Mouse (Mus musculus): ENCODE measurements around the gene Tssk4. TPM values are rescaled to one million over a fixed set of nuclear protein-coding genes. Genes with fewer than 3 reads are reported as not detected.
A peak's percentile ranks its signal among the peaks of the same experiment; 100 is the strongest.

Gene Tssk4
- polyA plus RNA-seq (2014; fragmentation: Nextera tagmentation; extraction: Ambion mirVana) = 0.89 and 1.1 TPM in 2 replicates

DNA sequence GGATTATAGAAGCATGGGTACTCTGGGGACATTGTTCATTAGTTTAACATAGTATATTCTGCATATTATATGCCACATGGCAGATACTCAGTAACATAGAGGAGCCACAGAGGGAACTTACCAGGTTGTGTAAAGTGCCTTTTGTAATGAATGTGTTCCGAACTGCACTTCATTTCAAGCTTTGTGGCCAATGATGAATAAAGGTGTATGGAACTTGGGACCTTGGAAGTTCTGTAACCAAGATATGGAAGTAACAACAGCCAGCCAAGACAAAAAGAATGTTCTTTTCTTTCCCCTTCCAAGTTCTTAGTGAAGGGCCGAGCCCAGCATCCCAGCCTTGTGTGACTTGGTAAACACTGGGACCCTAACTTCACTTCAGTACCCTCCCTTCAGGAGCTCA lies at the start of gene Tssk4:
Gene Tssk4, plus strand, starts transcription at position 301 of the 400 bp plus-strand sequence.
- no peak for ATAC-seq (ENCODE audit: insufficient read depth)
- Histone ChIP-seq H3K36me3 (ENCODE audit: insufficient read depth) (peaks cover 11% of the 10 kb centered on the region), H3K9me3 (ENCODE audit: low read depth, low read length) (no peaks in the 10 kb centered on the region), H3K4me2 (no peak within 1 kb of the TSS), H3K27me3 (ENCODE audit: insufficient read depth, low read length) (no peaks in the 10 kb centered on the region), H3K4me1 (ENCODE audit: insufficient read depth) (peaks cover 2% of the 10 kb centered on the region; the same call in 1 of the 2 replicates), H3K9ac (no peak within 1 kb of the TSS), H3K27ac (ENCODE audit: low read depth) (no peak within 1 kb of the TSS), H3K4me3 (ENCODE audit: low read depth, low read length) (no peak within 1 kb of the TSS)
- DNase-seq = no peak
- TF ChIP-seq CTCF (IDR thresholded peaks at IDR 0.05; ENCODE audit: low read depth) = no peak
- WGBS = 92% methylated on average over 2 of the region's 2 CpGs

DNA sequence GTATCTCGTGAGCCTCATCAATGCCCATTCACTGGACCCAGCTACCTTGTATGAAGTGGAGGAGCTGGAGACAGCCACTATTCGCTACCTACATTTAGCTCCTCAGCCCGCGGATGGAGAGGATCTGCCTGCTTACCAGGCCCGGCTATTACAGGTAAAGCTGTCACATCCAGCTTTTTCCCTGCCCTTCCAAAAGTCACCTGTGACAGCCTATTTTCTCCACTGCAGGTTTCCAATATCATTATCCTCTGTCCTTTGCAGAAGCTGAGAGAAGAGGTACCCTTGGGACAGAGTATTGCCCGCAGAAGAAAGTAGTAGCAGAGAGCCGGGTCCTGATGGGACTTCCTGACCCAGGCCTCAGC lies 46.7 kb upstream of the Tssk4 start, which contains the start of gene Irf9:
Gene Irf9, plus strand, starts transcription at position 301 of the 362 bp plus-strand sequence.
- ATAC-seq (ENCODE audit: insufficient read depth) = no peak
- 0 out of 2 replicates have a peak, but pooled peaks cover 4% of the 10 kb centered on the region for H3K4me1 ChIP-seq (ENCODE audit: insufficient read depth)
- peaks cover 68% of the 10 kb centered on the region for H3K36me3 ChIP-seq (ENCODE audit: insufficient read depth)
- peak within 1 kb of the TSS; percentile 62 for H3K4me2 ChIP-seq
- TF ChIP-seq CTCF (IDR thresholded peaks at IDR 0.05; ENCODE audit: low read depth) = no peak
- H3K27ac ChIP-seq (ENCODE audit: low read depth) = peak within 1 kb of the TSS; percentile 77
- 84% methylated on average over 7 of the region's 7 CpGs for WGBS
- peak within 1 kb of the TSS; percentile 53 for H3K9ac ChIP-seq
- no peaks in the 10 kb centered on the region for H3K9me3 ChIP-seq (ENCODE audit: low read depth, low read length)
- peak within 1 kb of the TSS; percentile 32 for H3K4me3 ChIP-seq (ENCODE audit: low read depth, low read length)
- DNase-seq = no peak
- no peaks in the 10 kb centered on the region for H3K27me3 ChIP-seq (ENCODE audit: insufficient read depth, low read length)

DNA sequence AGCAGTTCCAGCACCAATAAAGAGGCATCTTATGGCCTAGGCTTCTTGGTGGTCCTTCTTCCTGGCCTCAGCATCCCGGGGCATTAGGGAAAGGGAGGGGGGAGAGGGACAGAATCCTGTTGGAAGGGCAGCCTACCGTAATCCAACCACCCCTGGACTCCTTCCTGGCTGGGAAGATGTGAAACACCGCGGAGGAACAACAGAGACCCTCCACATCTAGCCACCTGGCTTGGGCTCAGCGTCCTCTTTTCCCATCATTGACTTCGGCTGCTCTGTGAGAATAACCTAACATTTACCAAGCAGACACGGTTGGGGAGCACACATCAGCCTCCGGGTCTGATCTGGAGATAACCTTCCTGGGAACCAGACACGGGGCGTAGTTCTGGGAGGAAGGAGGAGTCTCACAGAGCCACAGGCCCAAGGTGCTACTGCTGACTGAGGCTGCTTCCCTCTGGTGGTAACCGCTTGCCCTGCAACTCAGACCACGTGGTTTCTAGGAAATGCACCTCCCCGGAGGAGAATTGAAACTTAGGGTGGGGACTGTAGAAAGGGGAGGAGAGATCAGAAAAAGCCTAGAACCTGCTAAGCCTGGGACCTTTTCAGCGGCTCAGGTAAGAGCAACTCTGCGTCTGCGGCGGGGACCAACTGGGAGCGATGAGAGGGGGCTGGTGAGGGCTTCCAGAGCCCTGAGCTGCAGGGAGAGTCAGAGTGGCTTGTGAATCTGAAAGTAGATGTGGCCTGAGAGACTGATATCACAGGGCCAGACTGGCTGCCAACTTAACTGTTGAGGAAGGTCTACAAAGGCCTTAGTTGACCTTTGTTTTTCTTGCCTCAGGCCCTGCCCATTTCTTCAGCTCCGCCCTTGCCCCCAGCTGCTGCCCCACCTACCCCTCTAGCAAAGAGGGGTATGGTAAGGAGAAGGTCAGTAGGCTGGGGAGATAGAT lies 46.1 kb upstream of the Tssk4 start:
- peak; percentile 93 for TF ChIP-seq CTCF (IDR thresholded peaks at IDR 0.05; ENCODE audit: low read depth)
- H3K27me3 ChIP-seq (ENCODE audit: insufficient read depth, low read length) = no peaks in the 10 kb centered on the region
- peak; percentile 94 for DNase-seq

DNA sequence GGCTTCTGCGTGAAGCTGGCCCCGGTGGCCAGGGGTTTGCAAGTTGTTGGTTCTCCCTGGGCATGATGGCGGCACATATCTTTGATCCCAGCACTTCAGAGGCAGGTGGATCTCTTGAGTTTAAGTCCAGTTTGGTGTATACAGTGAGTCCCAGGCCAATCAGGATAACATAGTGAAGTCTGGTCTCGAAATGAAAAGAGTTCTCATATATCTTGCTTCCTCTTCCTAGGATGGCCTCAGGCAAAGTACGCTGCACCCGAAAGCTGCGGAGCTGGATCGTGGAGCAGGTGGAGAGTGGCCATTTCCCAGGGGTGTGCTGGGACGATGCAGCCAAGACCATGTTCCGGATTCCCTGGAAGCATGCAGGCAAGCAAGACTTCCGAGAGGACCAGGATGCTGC lies 45.2 kb upstream of the Tssk4 start:
- Histone ChIP-seq H3K9ac (no peak overlapping the region), H3K4me3 (ENCODE audit: low read depth, low read length) (peak overlapping the region; percentile 32; the same call in 1 of the 2 replicates), H3K27ac (ENCODE audit: low read depth) (0 out of 2 replicates have a peak overlapping the region, but pooled peaks have one; percentile 77), H3K4me1 (ENCODE audit: insufficient read depth) (0 out of 2 replicates have a peak, but pooled peaks cover 4% of the 10 kb centered on the region), H3K4me2 (peak overlapping the region; percentile 62), H3K36me3 (ENCODE audit: insufficient read depth) (peaks cover 66% of the 10 kb centered on the region), H3K27me3 (ENCODE audit: insufficient read depth, low read length) (no peaks in the 10 kb centered on the region), H3K9me3 (ENCODE audit: low read depth, low read length) (no peaks in the 10 kb centered on the region)
- WGBS = 92% methylated on average over 11 of the region's 11 CpGs
- ATAC-seq (ENCODE audit: insufficient read depth) (no peak), DNase-seq (no peak)
- TF ChIP-seq CTCF (IDR thresholded peaks at IDR 0.05; ENCODE audit: low read depth) = no peak

More for the DNA sequence above, 46.1 kb upstream of the Tssk4 start:
- Histone ChIP-seq H3K9ac (peak overlapping the region; percentile 53), H3K4me1 (ENCODE audit: insufficient read depth) (0 out of 2 replicates have a peak, but pooled peaks cover 4% of the 10 kb centered on the region), H3K9me3 (ENCODE audit: low read depth, low read length) (no peaks in the 10 kb centered on the region), H3K4me3 (ENCODE audit: low read depth, low read length) (peak overlapping the region; percentile 32), H3K36me3 (ENCODE audit: insufficient read depth) (peaks cover 67% of the 10 kb centered on the region), H3K4me2 (peak overlapping the region; percentile 62), H3K27ac (ENCODE audit: low read depth) (peak overlapping the region; percentile 77)
- ATAC-seq (ENCODE audit: insufficient read depth) = peak; percentile 92
- 15% methylated on average over 19 of the region's 19 CpGs for WGBS

DNA sequence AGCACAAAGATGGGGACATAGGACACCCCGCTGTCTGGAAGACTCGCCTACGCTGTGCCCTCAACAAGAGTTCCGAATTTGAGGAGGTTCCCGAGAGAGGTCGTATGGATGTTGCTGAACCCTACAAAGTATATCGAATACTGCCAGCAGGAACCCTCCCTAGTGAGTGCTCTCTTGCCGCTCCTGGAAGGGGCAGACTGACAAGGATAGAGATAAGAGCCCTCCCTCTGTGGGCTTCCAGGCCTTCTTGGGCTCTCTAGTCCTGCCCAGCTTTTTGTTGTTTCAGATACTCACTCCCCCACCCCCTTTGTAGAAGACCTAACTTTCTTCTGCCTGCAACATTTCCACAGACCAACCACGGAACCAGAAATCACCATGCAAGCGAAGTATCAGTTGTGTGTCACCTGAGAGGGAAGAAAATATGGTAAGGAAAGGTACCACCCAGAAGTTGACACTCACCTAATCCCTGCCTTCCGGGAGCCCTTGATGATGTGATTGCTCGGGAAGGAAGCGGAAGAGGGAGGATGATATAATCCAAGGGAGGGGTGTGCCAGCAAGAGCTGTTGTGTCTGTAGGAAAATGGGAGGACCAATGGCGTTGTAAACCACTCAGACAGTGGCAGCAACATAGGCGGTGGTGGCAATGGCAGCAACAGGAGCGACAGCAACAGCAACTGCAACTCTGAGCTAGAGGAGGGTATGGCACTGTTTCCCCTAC lies 44.1 kb upstream of the Tssk4 start:
- H3K4me3 ChIP-seq (ENCODE audit: low read depth, low read length) = no peak overlapping the region
- no peak overlapping the region for H3K9ac ChIP-seq
- no peak for TF ChIP-seq CTCF (IDR thresholded peaks at IDR 0.05; ENCODE audit: low read depth)
- H3K4me1 ChIP-seq (ENCODE audit: insufficient read depth) = 0 out of 2 replicates have a peak, but pooled peaks cover 4% of the 10 kb centered on the region
- H3K27me3 ChIP-seq (ENCODE audit: insufficient read depth, low read length) = no peaks in the 10 kb centered on the region
- DNase-seq (no peak), ATAC-seq (ENCODE audit: insufficient read depth) (no peak)
- H3K36me3 ChIP-seq (ENCODE audit: insufficient read depth) = peaks cover 57% of the 10 kb centered on the region
- H3K9me3 ChIP-seq (ENCODE audit: low read depth, low read length) = no peaks in the 10 kb centered on the region
- H3K4me2 ChIP-seq = no peak overlapping the region
- no peak overlapping the region for H3K27ac ChIP-seq (ENCODE audit: low read depth)
- 87% methylated on average over 16 of the region's 16 CpGs for whole genome bisulfite sequencing

DNA sequence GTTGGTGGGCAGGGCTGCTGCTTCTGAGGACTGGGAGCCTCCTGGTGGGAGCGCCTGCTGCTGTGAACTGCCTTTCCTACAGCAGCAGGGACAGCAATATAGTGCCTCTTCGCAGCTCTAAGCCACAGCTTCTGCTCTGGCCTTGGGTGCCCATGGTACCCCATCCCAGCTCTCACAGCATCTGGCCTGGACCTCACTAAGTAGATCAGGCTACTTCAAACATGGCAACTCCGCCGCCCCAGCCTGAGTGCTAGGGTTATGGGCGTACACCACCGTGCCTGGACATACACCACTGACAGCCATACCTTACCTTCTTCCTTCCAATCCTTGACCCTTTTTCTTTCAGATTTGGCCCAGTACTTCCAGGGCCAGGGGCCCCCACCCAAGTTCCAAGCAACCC lies 41.6 kb upstream of the Tssk4 start:
- Histone ChIP-seq H3K4me3 (ENCODE audit: low read depth, low read length) (no peak overlapping the region), H3K9ac (no peak overlapping the region), H3K4me2 (no peak overlapping the region), H3K9me3 (ENCODE audit: low read depth, low read length) (no peaks in the 10 kb centered on the region), H3K36me3 (ENCODE audit: insufficient read depth) (peaks cover 40% of the 10 kb centered on the region), H3K27ac (ENCODE audit: low read depth) (no peak overlapping the region), H3K4me1 (ENCODE audit: insufficient read depth) (0 out of 2 replicates have a peak, but pooled peaks cover 4% of the 10 kb centered on the region), H3K27me3 (ENCODE audit: insufficient read depth, low read length) (no peaks in the 10 kb centered on the region)
- DNase-seq (no peak), ATAC-seq (ENCODE audit: insufficient read depth) (no peak)
- 93% methylated on average over 6 of the region's 6 CpGs for WGBS
- TF ChIP-seq CTCF (IDR thresholded peaks at IDR 0.05; ENCODE audit: low read depth) = no peak
